Mouse (Mus musculus) urinary bladder, postnatal 10 days (tissue): ENCODE data around the gene Fkbpl.

Source experiments
- DNase-seq: peaks from one replicate; pipeline ENCODE4 v3.0.0; 2022; ENCODE audit warnings: low spot score

Gene Fkbpl

GRCm38 (mm10) chr17:34648141-34648890, 3.8 kb downstream of the Fkbpl start:
- DNase-seq = no peak

GRCm38 (mm10) chr17:34649106-34649864, 4.7 kb downstream of the Fkbpl start:
- DNase-seq = no peak

DNA sequence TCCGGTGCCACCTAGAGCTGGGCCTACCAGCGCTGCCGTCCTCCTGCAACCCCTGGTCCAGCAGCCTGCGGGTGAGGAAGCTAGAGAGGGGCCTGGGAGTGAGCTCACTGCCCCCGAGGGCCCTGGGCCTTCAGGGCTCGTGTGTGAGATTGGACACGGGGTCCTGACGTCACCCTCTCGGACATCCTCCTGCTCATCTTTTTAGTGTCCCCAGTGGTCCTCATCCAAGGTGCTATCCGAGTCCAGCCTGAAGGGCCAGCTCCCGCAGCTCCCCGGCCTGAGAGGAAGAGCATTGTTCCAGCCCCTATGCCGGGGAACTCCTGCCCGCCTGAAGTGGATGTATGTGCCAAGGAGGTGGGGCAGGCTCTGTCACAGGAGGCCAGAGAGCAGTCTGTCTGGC, 6.2 kb downstream of the Fkbpl start:
- DNase-seq = no peak

DNA sequence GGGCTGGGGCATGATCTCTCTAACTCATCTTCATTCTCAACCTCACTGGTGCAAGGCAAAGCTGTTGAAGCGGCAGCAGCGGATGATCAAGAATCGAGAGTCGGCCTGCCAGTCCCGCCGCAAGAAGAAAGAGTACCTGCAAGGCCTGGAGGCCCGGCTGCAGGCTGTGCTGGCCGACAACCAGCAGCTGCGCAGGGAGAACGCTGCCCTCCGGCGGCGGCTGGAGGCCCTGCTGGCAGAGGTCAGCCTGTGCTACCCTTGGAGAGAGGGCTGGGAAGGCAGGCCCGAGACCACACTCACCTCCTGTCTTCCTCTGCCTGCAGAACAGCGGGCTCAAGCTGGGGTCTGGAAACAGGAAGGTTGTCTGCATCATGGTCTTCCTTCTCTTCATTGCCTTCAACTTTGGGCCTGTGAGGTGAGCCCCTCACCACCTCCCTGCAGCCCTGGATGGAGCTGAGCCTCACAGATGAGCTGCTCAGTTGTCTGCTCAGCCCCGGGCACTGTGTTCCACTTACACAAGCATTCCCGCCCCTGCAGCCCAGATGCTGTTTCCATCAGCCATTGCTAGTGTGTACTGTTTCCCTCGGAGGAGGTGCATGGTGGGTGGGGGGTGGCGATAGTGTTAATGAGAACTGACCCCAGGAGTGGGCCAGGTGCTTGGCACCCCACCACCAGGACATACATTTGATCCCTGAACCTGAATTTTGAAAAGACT, 7.1 kb downstream of the Fkbpl start:
- no peak for DNase-seq

DNA sequence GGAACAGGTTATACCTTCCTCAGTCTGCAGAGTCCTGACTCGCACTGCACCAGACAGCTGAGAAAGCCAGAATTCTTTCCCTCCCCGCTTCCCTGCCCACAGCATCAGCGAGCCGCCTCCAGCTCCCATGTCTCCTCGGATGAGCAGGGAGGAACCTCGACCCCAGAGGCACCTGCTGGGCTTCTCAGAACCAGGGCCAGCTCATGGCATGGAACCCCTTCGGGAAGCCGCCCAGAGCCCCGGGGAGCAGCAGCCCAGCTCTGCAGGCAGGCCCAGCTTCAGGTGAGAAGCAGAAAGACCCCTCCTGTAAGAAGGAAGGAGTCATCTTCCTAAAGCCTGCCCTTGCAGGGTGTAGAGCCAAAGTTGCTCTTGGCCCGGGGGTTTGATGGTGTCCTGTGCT, 8.0 kb downstream of the Fkbpl start:
- DNase-seq = no peak

DNA sequence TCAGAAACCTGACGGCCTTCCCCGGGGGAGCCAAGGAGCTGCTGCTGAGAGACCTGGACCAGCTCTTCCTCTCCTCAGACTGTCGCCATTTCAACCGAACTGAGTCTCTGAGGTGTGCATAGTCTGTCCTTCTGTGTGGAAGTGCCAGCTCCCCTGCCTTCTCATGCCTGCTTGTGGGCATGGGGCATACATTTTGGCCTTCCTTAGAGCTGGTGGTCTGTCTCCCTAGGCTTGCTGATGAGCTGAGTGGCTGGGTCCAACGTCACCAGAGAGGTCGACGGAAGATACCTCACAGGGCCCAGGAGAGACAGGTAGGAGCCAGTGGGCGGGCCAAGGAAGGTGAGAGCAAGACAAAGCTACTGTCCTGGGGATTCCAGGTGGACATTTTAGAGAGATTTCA, 8.4 kb downstream of the Fkbpl start:
- DNase-seq = no peak

DNA sequence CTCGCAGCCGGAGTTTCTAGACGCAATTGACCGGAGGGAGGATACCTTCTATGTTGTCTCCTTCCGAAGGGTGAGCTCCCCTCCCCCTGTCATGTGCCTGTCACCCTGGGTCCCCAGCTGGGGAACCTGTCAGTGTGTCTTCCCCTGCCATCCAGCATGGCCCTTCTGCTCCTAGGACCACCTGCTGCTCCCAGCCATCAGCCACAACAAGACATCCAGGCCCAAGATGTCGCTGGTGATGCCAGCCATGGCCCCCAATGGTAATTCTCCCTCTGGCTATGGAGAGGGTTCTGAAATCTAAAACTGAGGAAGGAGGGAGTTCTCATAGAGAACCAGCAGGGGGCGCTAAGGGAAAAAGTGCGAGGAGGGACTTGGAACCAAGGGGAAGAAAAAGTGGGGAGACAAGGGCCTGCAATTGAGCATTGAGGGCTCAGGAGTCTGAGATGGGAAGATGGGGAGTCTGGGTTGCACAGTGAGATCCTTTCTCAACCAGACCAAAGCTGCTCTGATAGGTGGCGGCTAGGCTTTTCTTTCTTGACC, 9.3 kb downstream of the Fkbpl start:
- no peak for DNase-seq

DNA sequence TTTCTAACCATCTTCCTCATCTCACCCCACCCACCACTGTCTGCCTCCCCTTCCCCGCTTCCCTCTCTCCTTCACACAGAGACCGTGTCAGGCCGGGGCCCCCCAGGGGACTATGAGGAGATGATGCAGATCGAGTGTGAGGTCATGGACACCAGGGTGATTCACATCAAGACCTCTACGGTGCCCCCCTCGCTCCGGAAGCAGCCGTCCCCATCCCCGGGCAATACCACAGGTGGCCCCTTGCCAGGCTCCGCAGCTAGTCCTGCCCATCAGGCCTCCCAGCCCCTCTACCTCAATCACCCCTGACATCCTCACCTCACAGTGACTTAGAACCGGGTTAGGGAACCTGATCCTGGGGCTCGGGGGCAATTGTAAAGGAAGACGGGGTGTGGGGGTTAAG, 9.8 kb downstream of the Fkbpl start:
- no peak for DNase-seq

- no peak for DNase-seq
Measured at GRCm38 (mm10) chr17:34655160-34655559, 10.6 kb downstream of the Fkbpl start.

GRCm38 (mm10) chr17:34655581-34655991, 11.0 kb downstream of the Fkbpl start:
- no peak for DNase-seq

- DNase-seq = no peak
Measured at GRCm38 (mm10) chr17:34656666-34657065, 12.1 kb downstream of the Fkbpl start.

GRCm38 (mm10) chr17:34657271-34657670, 12.7 kb downstream of the Fkbpl start:
- no peak for DNase-seq

GRCm38 (mm10) chr17:34658145-34658544, 13.6 kb downstream of the Fkbpl start:
- DNase-seq = no peak

DNA sequence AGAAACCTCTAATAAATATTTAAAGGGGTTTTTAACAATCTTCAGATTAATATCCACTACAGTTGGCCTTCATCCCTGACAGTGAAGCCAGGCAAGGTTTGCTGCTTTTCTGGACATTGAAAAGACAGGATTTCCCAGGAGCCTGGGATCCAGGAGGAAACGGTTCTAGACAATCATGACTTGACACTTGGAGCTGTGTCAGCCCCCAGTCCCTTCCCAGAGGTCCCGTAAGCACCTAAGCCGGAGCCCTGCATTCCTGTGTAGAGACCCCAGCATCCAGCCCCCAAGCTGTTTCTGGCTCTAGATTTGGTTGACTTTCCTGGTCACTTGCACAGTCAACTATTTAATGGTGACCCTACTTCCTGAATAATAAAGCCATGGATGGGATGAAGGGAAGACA, 14.0 kb downstream of the Fkbpl start:
- no peak for DNase-seq

GRCm38 (mm10) chr17:34659181-34659896, 14.8 kb downstream of the Fkbpl start:
- no peak for DNase-seq

DNA sequence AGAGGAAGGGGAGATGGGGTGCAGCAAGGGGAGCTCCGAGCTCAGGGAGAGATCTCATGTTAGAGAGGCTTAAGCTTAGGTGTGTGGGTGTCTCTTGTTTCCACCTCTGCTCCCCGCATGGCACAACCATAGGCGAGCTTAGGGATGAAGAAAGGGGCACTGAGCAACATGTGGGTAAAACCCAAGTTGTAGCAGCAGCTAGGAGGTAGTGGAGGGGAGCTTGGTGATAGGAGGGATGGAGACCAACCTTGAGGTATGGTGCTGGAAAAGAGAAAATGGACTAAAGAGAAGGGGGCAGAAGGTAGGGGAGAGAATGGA, 15.3 kb downstream of the Fkbpl start:
- DNase-seq = no peak

GRCm38 (mm10) chr17:34660259-34660820, 15.8 kb downstream of the Fkbpl start:
- no peak for DNase-seq

DNA sequence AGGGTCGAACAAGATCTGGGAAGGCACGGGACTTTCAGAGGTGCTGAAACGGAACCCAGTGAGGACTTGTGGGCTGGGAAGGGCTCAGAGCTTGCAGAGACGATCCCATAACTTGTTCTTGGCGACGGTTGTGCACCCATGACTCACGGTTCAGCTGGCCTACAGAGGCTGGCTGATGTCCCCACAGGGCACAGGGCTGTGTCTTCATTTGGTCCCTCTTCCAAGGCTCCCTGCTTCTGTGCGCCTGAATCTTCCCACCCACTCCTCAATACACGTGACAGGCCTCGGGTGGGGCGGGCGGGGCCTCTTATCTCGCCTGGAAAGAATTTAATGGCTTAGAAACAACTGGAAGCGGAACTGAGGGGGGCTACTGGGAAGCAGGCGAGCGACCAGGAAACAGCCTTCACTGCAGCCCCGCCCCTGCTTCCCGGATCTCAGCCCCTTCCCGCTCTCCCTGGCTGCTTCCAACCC, 16.6 kb downstream of the Fkbpl start:
- DNase-seq = no peak

- DNase-seq = no peak
Measured at GRCm38 (mm10) chr17:34662468-34662867, 17.9 kb downstream of the Fkbpl start.

DNA sequence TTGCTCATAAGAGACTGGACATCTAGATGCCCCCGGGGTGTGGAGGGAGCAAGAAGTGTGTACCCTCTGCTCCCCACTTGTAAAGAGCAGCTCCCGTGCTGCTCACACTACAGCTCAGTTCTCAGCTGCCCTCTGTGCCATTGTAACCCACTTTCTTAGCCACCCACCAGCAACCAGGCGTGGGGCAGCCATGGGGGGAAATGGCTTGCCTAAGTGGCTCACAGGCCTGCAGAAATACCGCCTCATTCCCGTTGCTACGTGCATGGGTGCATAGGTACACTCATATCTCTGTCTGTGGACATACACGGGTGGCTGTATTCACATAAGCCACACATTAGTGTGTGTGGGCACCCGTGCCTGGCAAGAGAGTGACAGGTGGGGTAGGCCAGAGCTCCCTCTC, 18.4 kb downstream of the Fkbpl start:
- no peak for DNase-seq

DNA sequence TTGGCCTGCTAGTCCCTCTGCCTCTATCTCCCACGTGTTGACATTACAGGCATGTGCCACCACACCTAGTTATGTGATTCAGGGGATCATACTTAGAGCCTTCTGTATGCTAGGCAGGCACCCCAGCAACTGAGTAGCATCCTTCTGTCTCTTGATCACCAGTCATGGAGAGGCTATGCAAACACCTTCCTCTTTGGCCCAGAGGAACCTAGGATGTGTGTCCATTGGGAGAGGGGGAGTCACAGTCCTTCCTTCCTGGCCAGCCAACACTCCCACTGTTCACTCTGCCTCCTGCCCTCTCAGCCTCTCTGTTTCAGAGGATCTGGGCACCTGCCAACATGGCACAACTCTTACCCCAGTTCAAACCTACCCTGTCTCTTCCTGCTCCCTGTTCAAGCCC, 19.0 kb downstream of the Fkbpl start:
- DNase-seq = no peak

DNA sequence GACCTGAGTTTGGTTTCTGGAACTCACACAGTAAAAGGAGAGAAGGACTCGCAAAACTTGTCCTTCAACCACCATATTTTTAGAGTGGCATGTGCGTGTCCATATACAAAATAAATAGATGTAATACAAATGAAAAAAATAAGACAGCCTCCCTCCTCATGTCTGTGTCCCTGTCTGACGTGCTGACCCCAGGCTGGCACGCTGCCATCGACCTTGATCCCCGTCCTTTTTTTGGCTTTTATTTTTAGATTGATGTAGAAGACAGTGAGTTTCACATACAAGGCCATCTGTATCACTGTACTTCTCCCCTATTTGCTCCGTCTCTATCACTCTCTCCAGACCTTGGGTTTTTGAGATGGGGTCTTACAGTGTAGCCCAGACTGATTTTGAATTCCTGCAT, 19.9 kb downstream of the Fkbpl start:
- DNase-seq = no peak
